Mouse (Mus musculus) midbrain, embryonic 12.5 days (tissue): ENCODE data around the gene Clmp. TPM values are rescaled to one million over a fixed set of nuclear protein-coding genes. Genes with fewer than 3 reads are reported as not detected.
"Not testable (repeated sequence)": the region's sequence is repeated elsewhere in the genome, so short reads cannot be mapped to it uniquely, and the experiment has no call there.

ENCODE experiments used
- ATAC-seq: fragments of 200-750 bp; cut with Nextera tagmentation; 2 replicates; pipeline ENCODE4 v1.8.0; 2017; ENCODE audit warnings: low read depth, moderate TSS enrichment, moderate library complexity; ENCODE audit not compliant: low FRiP score
- H3K27ac ChIP-seq: fragments of 300-500 bp; sonication (generic); replicated peaks from 2 replicates; pipeline ENCODE4 v1.5.1; 2016; ENCODE audit warnings: mild to moderate bottlenecking
- H3K27me3 ChIP-seq: fragments of 300-500 bp; sonication (generic); 2 replicates; pipeline ENCODE4 v1.6.1; 2016; ENCODE audit warnings: mild to moderate bottlenecking
- H3K36me3 ChIP-seq: fragments of 300-500 bp; sonication (generic); 2 replicates; pipeline ENCODE4 v1.6.1; 2016
- H3K4me1 ChIP-seq: fragments of 300-500 bp; sonication (generic); 2 replicates; pipeline ENCODE4 v1.6.1; 2016
- H3K4me2 ChIP-seq: fragments of 300-500 bp; sonication (generic); replicated peaks from 2 replicates; pipeline ENCODE4 v1.6.1; 2016; ENCODE audit warnings: mild to moderate bottlenecking, moderate library complexity
- H3K4me3 ChIP-seq: fragments of 300-500 bp; sonication (generic); 2 replicates; pipeline ENCODE4 v1.5.1; 2016; ENCODE audit warnings: mild to moderate bottlenecking
- H3K9ac ChIP-seq: fragments of 300-500 bp; sonication (generic); replicated peaks from 2 replicates; pipeline ENCODE4 v1.6.1; 2016; ENCODE audit warnings: mild to moderate bottlenecking, moderate library complexity
- H3K9me3 ChIP-seq: fragments of 300-500 bp; sonication (generic); 2 replicates; pipeline ENCODE4 v1.6.1; 2016; ENCODE audit warnings: mild to moderate bottlenecking
- WGBS: fragments of 180-500 bp; shearing (Covaris S2); methylation state at CpG from one replicate; pipeline ENCODE4 v1.1.7; 2016; 5-methylcytosine and 5-hydroxymethylcytosine counted together
- polyA plus RNA-seq: library from polyadenylated mRNA; unstranded; fragments of >200 nt; fragmentation: Nextera tagmentation; extraction: Ambion mirVana; gene quantifications from 2 replicates; pipeline ENCODE4 v1.2.1, GENCODE M21; 2016

Gene Clmp
- polyA plus RNA-seq, 1 experiment from 2014 or later, result 47.4 TPM

GRCm38 (mm10) chr9:40799112-40799511 lies 113.3 kb downstream of the Clmp start:
- no peaks in the 10 kb centered on the region for H3K9me3 ChIP-seq
- H3K27me3 ChIP-seq, result no peaks in the 10 kb centered on the region
- peaks cover 18% of the 10 kb centered on the region for H3K4me1 ChIP-seq
- ATAC-seq, result no peak
- H3K4me2 ChIP-seq, result peak overlapping the region; percentile 72; the same call in 1 of the 2 replicates
- no peak overlapping the region for H3K9ac ChIP-seq
- peaks cover 14% of the 10 kb centered on the region for H3K36me3 ChIP-seq
- 21% methylated on average over 3 of the region's 3 CpGs for WGBS
- no peak overlapping the region for H3K4me3 ChIP-seq
- peak overlapping the region; percentile 99; the same call in 1 of the 2 replicates for H3K27ac ChIP-seq

GRCm38 (mm10) chr9:40799837-40800501 lies 114.2 kb downstream of the Clmp start:
- ATAC-seq, result peak; percentile 49
- no peaks in the 10 kb centered on the region for H3K9me3 ChIP-seq
- H3K4me2 ChIP-seq, result peak overlapping the region; percentile 72
- peaks cover 20% of the 10 kb centered on the region for H3K36me3 ChIP-seq
- peak overlapping the region; percentile 99 for H3K4me3 ChIP-seq
- H3K27me3 ChIP-seq, result no peaks in the 10 kb centered on the region
- peak overlapping the region; percentile 73 for H3K9ac ChIP-seq
- H3K27ac ChIP-seq, result peak overlapping the region; percentile 99
- H3K4me1 ChIP-seq, result peaks cover 24% of the 10 kb centered on the region
- 2% methylated on average over 30 of the region's 30 CpGs for WGBS

GRCm38 (mm10) chr9:40800675-40801612 lies 115.2 kb downstream of the Clmp start, which contains the start of gene Hspa8:
TSS of gene Hspa8 (plus strand) at chr9:40800984.
- H3K27ac ChIP-seq, result peak within 1 kb of the TSS; percentile 99
- WGBS, result under 1% methylated on average over 76 of the region's 83 CpGs
- peak; percentile 97 for ATAC-seq
- H3K4me3 ChIP-seq, result peak within 1 kb of the TSS; percentile 99
- H3K9ac ChIP-seq, result peak within 1 kb of the TSS; percentile 100
- peaks cover 34% of the 10 kb centered on the region for H3K4me1 ChIP-seq
- peak within 1 kb of the TSS; percentile 81 for H3K4me2 ChIP-seq
- H3K36me3 ChIP-seq, result peaks cover 29% of the 10 kb centered on the region
- H3K27me3 ChIP-seq, result no peaks in the 10 kb centered on the region
- H3K9me3 ChIP-seq, result no peaks in the 10 kb centered on the region

GRCm38 (mm10) chr9:40801614-40802532 lies 116.1 kb downstream of the Clmp start:
- peak; percentile 11; the same call in 1 of the 2 replicates for ATAC-seq
- peaks cover 37% of the 10 kb centered on the region for H3K36me3 ChIP-seq
- not testable (repeated sequence) for H3K27me3 ChIP-seq, H3K9me3 ChIP-seq
- peak overlapping the region; percentile 100 for H3K9ac ChIP-seq
- under 1% methylated on average over 28 of the region's 28 CpGs for WGBS
- peak overlapping the region; percentile 81 for H3K4me2 ChIP-seq
- H3K27ac ChIP-seq, result peak overlapping the region; percentile 99
- peak overlapping the region; percentile 99 for H3K4me3 ChIP-seq
- H3K4me1 ChIP-seq, result peaks cover 42% of the 10 kb centered on the region

- H3K27me3 ChIP-seq, ATAC-seq, H3K9me3 ChIP-seq, H3K27ac ChIP-seq: not testable (repeated sequence)
- peaks cover 42% of the 10 kb centered on the region for H3K36me3 ChIP-seq
- H3K4me2 ChIP-seq, result peak overlapping the region; percentile 81
- H3K9ac ChIP-seq, result peak overlapping the region; percentile 100
- peak overlapping the region; percentile 99 for H3K4me3 ChIP-seq
- H3K4me1 ChIP-seq, result peaks cover 48% of the 10 kb centered on the region
- WGBS, result 3% methylated on average over 8 of the region's 8 CpGs
Measured at GRCm38 (mm10) chr9:40802533-40802875, 116.7 kb downstream of the Clmp start.

- ATAC-seq, H3K9me3 ChIP-seq, H3K4me3 ChIP-seq, H3K27ac ChIP-seq, H3K27me3 ChIP-seq, H3K9ac ChIP-seq: not testable (repeated sequence)
- peaks cover 58% of the 10 kb centered on the region for H3K4me1 ChIP-seq
- H3K4me2 ChIP-seq, result peak overlapping the region; percentile 50; the same call in 1 of the 2 replicates
- WGBS, result 77% methylated on average over 3 of the region's 3 CpGs
- H3K36me3 ChIP-seq, result peaks cover 43% of the 10 kb centered on the region
Measured at GRCm38 (mm10) chr9:40804576-40804975, 118.8 kb downstream of the Clmp start.

- ATAC-seq, result no peak
- H3K27me3 ChIP-seq, result no peaks in the 10 kb centered on the region
- H3K4me2 ChIP-seq, result peak overlapping the region; percentile 28
- H3K4me3 ChIP-seq, result peak overlapping the region; percentile 12; the same call in 1 of the 2 replicates
- H3K36me3 ChIP-seq, result peaks cover 43% of the 10 kb centered on the region
- H3K4me1 ChIP-seq, result peaks cover 53% of the 10 kb centered on the region
- H3K27ac ChIP-seq, result 0 out of 2 replicates have a peak overlapping the region, but pooled peaks have one; percentile 75
- no peaks in the 10 kb centered on the region for H3K9me3 ChIP-seq
- 23% methylated on average over 2 of the region's 2 CpGs for WGBS
- no peak overlapping the region for H3K9ac ChIP-seq
Measured at GRCm38 (mm10) chr9:40805263-40805662, 119.5 kb downstream of the Clmp start.

GRCm38 (mm10) chr9:40806440-40807288 lies 120.9 kb downstream of the Clmp start:
- H3K27ac ChIP-seq, result peak overlapping the region; percentile 75
- H3K36me3 ChIP-seq, result peaks cover 43% of the 10 kb centered on the region
- 36% methylated on average over 5 of the region's 5 CpGs for WGBS
- peak overlapping the region; percentile 31; the same call in 1 of the 2 replicates for H3K9ac ChIP-seq
- ATAC-seq, result 0 out of 2 replicates have a peak, but pooled peaks have one; percentile 4
- no peaks in the 10 kb centered on the region for H3K27me3 ChIP-seq
- no peak overlapping the region for H3K4me3 ChIP-seq
- H3K9me3 ChIP-seq, result no peaks in the 10 kb centered on the region
- no peak overlapping the region for H3K4me2 ChIP-seq
- peaks cover 53% of the 10 kb centered on the region for H3K4me1 ChIP-seq

GRCm38 (mm10) chr9:40807289-40807920 lies 121.6 kb downstream of the Clmp start:
- no peak overlapping the region for H3K9ac ChIP-seq
- H3K36me3 ChIP-seq, result peaks cover 44% of the 10 kb centered on the region
- 33% methylated on average over 11 of the region's 11 CpGs for WGBS
- ATAC-seq, result no peak
- H3K4me2 ChIP-seq, result no peak overlapping the region
- peak overlapping the region; percentile 75 for H3K27ac ChIP-seq
- no peaks in the 10 kb centered on the region for H3K27me3 ChIP-seq
- H3K9me3 ChIP-seq, result no peaks in the 10 kb centered on the region
- H3K4me1 ChIP-seq, result peaks cover 53% of the 10 kb centered on the region
- H3K4me3 ChIP-seq, result no peak overlapping the region
